Mouse (Mus musculus) heart, embryonic 11.5 days (tissue): Measurements from ENCODE around the gene Snd1. TPM values are rescaled to one million over a fixed set of nuclear protein-coding genes. Genes with fewer than 3 reads are reported as not detected.

Experiments used
- ATAC-seq: fragments of 200-750 bp; cut with Nextera tagmentation; replicated peaks from 2 replicates; pipeline ENCODE4 v1.8.0; 2017; ENCODE audit warnings: moderate library complexity; ENCODE audit not compliant: insufficient number of reproducible peaks, low FRiP score, low TSS enrichment
- H3K27ac ChIP-seq: fragments of 300-500 bp; sonication (generic); 2 replicates; pipeline ENCODE4 v1.5.1; 2014; ENCODE audit warnings: mild to moderate bottlenecking, low read depth, low read length
- H3K27me3 ChIP-seq: fragments of 300-500 bp; sonication (generic); 2 replicates; pipeline ENCODE4 v1.6.1; 2014; ENCODE audit warnings: mild to moderate bottlenecking, low read length, mixed read lengths; ENCODE audit not compliant: control insufficient read depth, insufficient read depth
- H3K36me3 ChIP-seq: fragments of 300-500 bp; sonication (generic); 2 replicates; pipeline ENCODE4 v1.6.1; 2014; ENCODE audit warnings: mild to moderate bottlenecking, low read length, moderate library complexity, mixed read lengths; ENCODE audit not compliant: control insufficient read depth, insufficient read depth
- H3K4me1 ChIP-seq: fragments of 300-500 bp; sonication (generic); 2 replicates; pipeline ENCODE4 v1.6.1; 2014; ENCODE audit warnings: low read length; ENCODE audit not compliant: control insufficient read depth, insufficient read depth
- H3K4me2 ChIP-seq: fragments of 300-500 bp; sonication (generic); 2 replicates; pipeline ENCODE4 v1.6.1; 2014; ENCODE audit warnings: mild to moderate bottlenecking, moderate library complexity
- H3K4me3 ChIP-seq: fragments of 300-500 bp; sonication (generic); 2 replicates; pipeline ENCODE4 v1.5.1; 2014; ENCODE audit warnings: low read depth, low read length
- H3K9ac ChIP-seq: fragments of 300-500 bp; sonication (generic); 2 replicates; pipeline ENCODE4 v1.6.1; 2014; ENCODE audit warnings: mild to moderate bottlenecking, low read depth, low read length, moderate library complexity
- H3K9me3 ChIP-seq: fragments of 300-500 bp; sonication (generic); replicated peaks from 2 replicates; pipeline ENCODE4 v1.6.1; 2016; ENCODE audit warnings: low read length; ENCODE audit not compliant: control insufficient read depth
- WGBS: fragments of 180-500 bp; shearing (Covaris S2); extraction: QIAGEN DNeasy Blood & Tissue Kit; methylation state at CpG from one replicate; pipeline ENCODE4 v1.1.7; 2014; ENCODE audit not compliant: insufficient replicate concordance; 5-methylcytosine and 5-hydroxymethylcytosine counted together
- polyA plus RNA-seq: library from polyadenylated mRNA; unstranded; fragments of >200 nt; fragmentation: Nextera tagmentation; extraction: Ambion mirVana; gene quantifications from 2 replicates; pipeline ENCODE4 v1.2.1, GENCODE M21; 2014

Snd1 gene
- polyA plus RNA-seq, 1 experiment from 2014 or later, result 87.9 TPM

DNA sequence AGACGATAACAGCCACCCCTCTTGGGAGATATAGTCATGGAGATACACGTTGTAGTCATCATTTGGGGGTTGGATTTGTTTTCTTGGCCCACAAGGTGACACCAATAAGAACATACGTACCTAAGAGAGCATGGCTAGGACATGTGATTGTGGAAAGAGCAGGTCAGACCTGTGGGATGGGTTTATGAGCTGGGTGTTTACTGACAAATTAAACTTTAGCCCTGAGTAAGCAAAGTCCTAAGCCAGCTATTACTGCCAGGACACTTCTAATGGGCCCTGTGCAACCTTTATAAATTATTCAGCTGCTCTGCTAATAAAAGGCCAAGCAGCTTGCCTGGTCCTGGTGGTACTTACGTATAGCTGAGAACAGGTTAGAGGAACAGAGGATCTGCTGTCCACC is 283.4 kb downstream of the Snd1 start:
- no peaks in the 10 kb centered on the region for H3K36me3 ChIP-seq
- H3K4me1 ChIP-seq, result peaks cover 3% of the 10 kb centered on the region; the same call in 1 of the 2 replicates
- no peak overlapping the region for H3K4me3 ChIP-seq
- no peaks in the 10 kb centered on the region for H3K9me3 ChIP-seq
- 81% methylated on average over 4 of the region's 4 CpGs for WGBS
- no peak overlapping the region for H3K4me2 ChIP-seq
- H3K27me3 ChIP-seq, result no peaks in the 10 kb centered on the region
- H3K9ac ChIP-seq, result no peak overlapping the region
- H3K27ac ChIP-seq, result no peak overlapping the region
- ATAC-seq, result no peak

GRCm38 (mm10) chr6:28761728-28762127 is 286.8 kb downstream of the Snd1 start:
- WGBS, result 61% methylated on average over 3 of the region's 3 CpGs
- Histone ChIP-seq H3K36me3 (no peaks in the 10 kb centered on the region; the same call in 1 of the 2 replicates), H3K9ac (no peak overlapping the region), H3K9me3 (no peaks in the 10 kb centered on the region), H3K4me2 (no peak overlapping the region), H3K4me1 (peaks cover 3% of the 10 kb centered on the region), H3K27me3 (no peaks in the 10 kb centered on the region), H3K4me3 (no peak overlapping the region), H3K27ac (no peak overlapping the region)
- no peak for ATAC-seq

GRCm38 (mm10) chr6:28762132-28762775 is 287.3 kb downstream of the Snd1 start:
- WGBS, result 42% methylated on average over 5 of the region's 5 CpGs
- Histone ChIP-seq H3K4me2 (no peak overlapping the region), H3K4me3 (no peak overlapping the region), H3K9me3 (no peaks in the 10 kb centered on the region), H3K9ac (no peak overlapping the region), H3K36me3 (no peaks in the 10 kb centered on the region; the same call in 1 of the 2 replicates), H3K4me1 (peaks cover 3% of the 10 kb centered on the region), H3K27ac (no peak overlapping the region), H3K27me3 (no peaks in the 10 kb centered on the region)
- ATAC-seq, result no peak

DNA sequence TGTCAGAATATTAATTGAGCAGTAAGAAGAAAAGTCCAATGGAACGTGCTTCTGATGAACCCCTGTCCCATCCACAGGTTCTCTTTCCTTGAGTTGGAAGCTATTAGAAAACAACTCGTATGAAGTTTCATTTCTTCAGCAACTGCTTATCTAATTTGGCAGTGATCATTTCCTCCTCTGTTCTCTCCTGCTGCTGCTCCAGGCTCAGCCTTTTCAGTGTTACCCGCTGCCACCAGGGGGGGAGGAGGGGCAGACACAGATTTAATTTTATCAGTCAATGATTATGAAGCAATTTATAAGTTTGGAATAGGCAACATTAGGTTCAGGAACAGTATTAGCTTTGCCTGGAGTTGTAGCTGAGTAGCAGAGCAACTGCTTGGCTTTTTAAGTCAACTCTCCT is 291.7 kb downstream of the Snd1 start:
- H3K27ac ChIP-seq, result no peak overlapping the region
- no peak overlapping the region for H3K4me3 ChIP-seq
- no peaks in the 10 kb centered on the region; the same call in none of the 2 replicates for H3K4me1 ChIP-seq
- no peak for ATAC-seq
- no peaks in the 10 kb centered on the region; the same call in 1 of the 2 replicates for H3K36me3 ChIP-seq
- H3K27me3 ChIP-seq, result no peaks in the 10 kb centered on the region
- no peak overlapping the region for H3K9ac ChIP-seq
- no peaks in the 10 kb centered on the region for H3K9me3 ChIP-seq
- no peak overlapping the region for H3K4me2 ChIP-seq
- 70% methylated on average over 3 of the region's 3 CpGs for WGBS

DNA sequence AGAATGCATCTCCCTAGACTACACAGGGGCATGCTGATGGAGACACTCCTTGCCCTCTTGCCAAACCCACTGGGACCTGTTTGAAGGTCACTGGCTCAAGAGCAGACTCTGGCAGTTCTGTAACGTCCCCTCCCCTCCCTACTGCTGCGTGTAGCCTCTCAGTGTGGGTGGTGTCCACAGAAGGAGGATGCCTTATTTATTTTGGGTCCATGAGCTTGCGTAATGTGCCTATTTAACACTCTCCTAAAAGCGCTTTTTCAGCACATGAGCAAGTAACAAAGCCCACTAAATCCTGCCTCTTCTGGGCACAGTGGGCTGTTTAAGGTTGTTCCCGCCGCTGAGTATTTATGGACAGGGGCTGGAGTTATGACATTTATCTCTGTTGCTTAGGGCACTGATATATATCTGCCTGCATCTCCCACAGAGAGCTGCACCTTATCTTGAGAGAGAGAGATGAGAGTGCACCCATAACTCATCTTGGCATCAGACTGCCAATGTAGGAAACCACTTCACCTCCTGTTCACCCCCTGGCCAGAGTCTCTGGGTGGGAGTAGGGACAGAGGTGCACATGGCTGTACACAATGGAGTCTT is 293.0 kb downstream of the Snd1 start:
- H3K36me3 ChIP-seq, result no peaks in the 10 kb centered on the region; the same call in 1 of the 2 replicates
- no peak overlapping the region for H3K4me3 ChIP-seq
- no peaks in the 10 kb centered on the region; the same call in none of the 2 replicates for H3K4me1 ChIP-seq
- no peaks in the 10 kb centered on the region for H3K27me3 ChIP-seq
- 86% methylated on average over 6 of the region's 6 CpGs for WGBS
- ATAC-seq, result no peak
- H3K4me2 ChIP-seq, result no peak overlapping the region
- H3K27ac ChIP-seq, result no peak overlapping the region
- H3K9me3 ChIP-seq, result no peaks in the 10 kb centered on the region
- no peak overlapping the region for H3K9ac ChIP-seq

DNA sequence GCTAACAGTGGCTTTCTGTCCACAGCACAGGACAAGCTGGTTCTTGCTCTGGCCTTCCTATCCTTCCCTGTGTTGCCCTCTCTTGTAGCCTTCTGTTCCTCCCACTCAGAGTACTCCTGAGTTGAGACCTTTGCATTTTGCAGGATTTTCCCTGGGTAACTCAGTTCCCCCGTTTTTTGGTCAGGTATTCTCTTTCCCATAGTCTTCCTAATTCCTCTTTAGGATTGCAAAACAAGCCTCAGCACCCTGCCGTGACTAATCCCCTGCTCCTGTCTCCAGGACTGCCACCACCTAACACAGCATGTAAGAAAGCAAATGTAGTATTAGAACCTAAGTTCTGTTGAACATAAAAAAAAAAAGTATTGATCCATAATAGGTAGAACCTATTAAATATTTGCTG is 296.4 kb downstream of the Snd1 start:
- WGBS, result 43% methylated on average over 2 of the region's 2 CpGs
- Histone ChIP-seq H3K36me3 (no peaks in the 10 kb centered on the region), H3K4me3 (no peak overlapping the region), H3K27ac (no peak overlapping the region), H3K4me2 (no peak overlapping the region), H3K9ac (no peak overlapping the region), H3K27me3 (no peaks in the 10 kb centered on the region), H3K9me3 (no peaks in the 10 kb centered on the region), H3K4me1 (no peaks in the 10 kb centered on the region)
- ATAC-seq, result no peak

DNA sequence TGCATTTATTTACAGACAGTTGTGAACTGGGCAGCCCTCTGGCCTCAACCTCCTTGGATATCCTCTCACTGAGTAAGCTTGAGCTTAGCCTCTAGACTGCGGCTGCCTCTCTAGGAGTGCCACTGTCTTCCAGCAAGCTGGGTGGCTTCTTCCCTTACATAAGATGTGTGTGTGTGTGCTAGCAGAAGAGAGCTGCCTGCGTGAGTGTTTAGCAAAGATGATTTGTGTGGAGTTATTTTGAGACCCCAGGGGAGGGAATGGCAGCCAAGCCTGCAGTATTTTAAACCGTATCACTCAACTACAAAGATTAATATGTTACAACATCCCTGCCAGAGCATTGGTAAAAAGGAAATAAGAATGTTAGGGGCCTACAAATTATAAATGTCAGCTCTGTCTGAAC is 306.8 kb downstream of the Snd1 start:
- WGBS, result 79% methylated on average over 3 of the region's 3 CpGs
- H3K36me3 ChIP-seq, result no peaks in the 10 kb centered on the region
- H3K9ac ChIP-seq, result no peak overlapping the region
- H3K27ac ChIP-seq, result no peak overlapping the region
- H3K4me1 ChIP-seq, result peaks cover 19% of the 10 kb centered on the region
- no peaks in the 10 kb centered on the region for H3K27me3 ChIP-seq
- ATAC-seq, result no peak
- H3K4me3 ChIP-seq, result no peak overlapping the region
- no peaks in the 10 kb centered on the region for H3K9me3 ChIP-seq
- no peak overlapping the region for H3K4me2 ChIP-seq

DNA sequence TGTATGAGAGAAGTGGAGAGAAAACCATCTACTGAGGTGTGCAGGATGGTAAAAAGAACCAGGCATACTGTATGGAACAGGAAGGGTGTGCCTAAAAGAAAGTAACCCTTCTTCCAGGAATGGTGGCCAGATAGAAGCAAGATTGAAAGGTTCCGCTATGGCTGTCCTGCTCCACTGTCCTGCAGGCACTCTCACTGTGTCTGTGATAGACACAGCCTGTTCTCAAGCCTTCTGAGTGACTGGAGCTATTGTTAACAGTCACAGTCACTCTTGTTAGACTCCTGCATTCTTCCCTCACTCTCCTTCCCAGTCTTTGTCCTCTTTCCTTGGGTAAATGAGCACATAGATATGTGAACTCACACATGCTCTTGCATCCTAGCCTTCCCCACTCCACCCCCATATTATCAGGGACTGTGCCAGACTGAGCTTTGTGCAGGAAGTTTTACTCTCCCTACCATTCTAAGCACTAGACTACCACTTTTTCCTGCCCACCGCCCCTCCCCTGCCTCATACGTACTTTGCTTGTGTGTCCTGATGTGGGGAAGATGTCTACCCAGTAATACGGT is 308.2 kb downstream of the Snd1 start:
- H3K4me3 ChIP-seq, result no peak overlapping the region
- H3K27me3 ChIP-seq, result no peaks in the 10 kb centered on the region
- 67% methylated on average over 4 of the region's 4 CpGs for WGBS
- peaks cover 27% of the 10 kb centered on the region for H3K4me1 ChIP-seq
- no peaks in the 10 kb centered on the region for H3K36me3 ChIP-seq
- H3K9me3 ChIP-seq, result no peaks in the 10 kb centered on the region
- H3K4me2 ChIP-seq, result no peak overlapping the region
- no peak overlapping the region for H3K9ac ChIP-seq
- no peak for ATAC-seq
- H3K27ac ChIP-seq, result peak overlapping the region; percentile 43
